21 mouse cellular contexts compared by ENCODE assay signal in the genomic region with DNA sequence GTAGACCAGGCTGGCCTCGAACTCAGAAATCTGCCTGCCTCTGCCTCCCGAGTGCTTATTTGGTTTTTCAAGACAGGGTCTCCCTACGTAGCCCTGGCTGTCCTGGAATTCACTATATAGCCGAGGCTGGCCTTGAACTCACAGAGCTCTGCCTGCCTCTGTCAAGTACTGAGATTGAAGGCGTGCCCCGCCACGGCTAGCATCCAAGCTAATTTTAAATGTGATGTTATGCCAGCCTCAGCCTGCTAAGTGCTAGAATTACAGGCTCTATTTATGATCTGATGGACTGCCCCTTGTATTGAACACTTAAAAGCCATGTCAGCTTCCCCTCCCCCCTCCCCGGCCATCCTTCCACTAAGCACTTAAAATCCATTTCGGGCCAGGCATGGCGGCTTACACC.
A peak's percentile ranks its signal among the peaks of the same experiment; 100 is the strongest.
DNase-seq lines count a peak whose midpoint lies in the region; ATAC-seq and TF ChIP-seq lines count a peak whose summit lies in the region.
"Had no signal": no experiment of that assay in that cellular context is flagged by ENCODE, and none has a peak within 500 bp of the region (broad histone marks: within the 10 kb centered on the region; RNA-seq: fewer than 3 reads in every experiment).

No protein-coding gene starts in this region.

- peak; percentile 67 for DNase-seq in gastrocnemius, adult 2 months
- DNase-seq in gastrocnemius, postnatal 4 days (ENCODE audit: low spot score in 2 of 2), result no peak
- no peak for DNase-seq in hindbrain, embryonic 10.5 days (ENCODE audit: low spot score)
- DNase-seq in thymus, postnatal 36 days, result no peak
- DNase-seq: adrenal gland, adult 8-10 months; adrenal gland, postnatal 14 days; adrenal gland, postnatal 36 days; cerebellum, adult 11-12 months; cerebellum, adult 2 months; cerebellum, adult 9-10 months; cerebellum, postnatal 10 days; cerebellum, postnatal 25 days; forebrain, postnatal 0 days had no signal

- peaks cover 12% of the 10 kb centered on the region; the same call in 1 of the 2 replicates for H3K27me3 ChIP-seq in hindbrain, embryonic 10.5 days (ENCODE audit: insufficient read depth, poor library complexity, severe bottlenecking)
- no peaks in the 10 kb centered on the region for H3K27me3 ChIP-seq in hindbrain, embryonic 16.5 days (replicated peaks; ENCODE audit: control insufficient read depth, insufficient read depth, low read length)
- H3K27me3 ChIP-seq: embryonic facial prominence, embryonic 12.5 days; forebrain, embryonic 13.5 days; forebrain, embryonic 15.5 days; Patski had no signal

- no peaks in the 10 kb centered on the region for H3K9me3 ChIP-seq in hindbrain, embryonic 10.5 days
- H3K9me3 ChIP-seq in hindbrain, embryonic 16.5 days (ENCODE audit: control insufficient read depth, low read length), result no peaks in the 10 kb centered on the region
- H3K9me3 ChIP-seq: embryonic facial prominence, embryonic 10.5 days; embryonic facial prominence, embryonic 12.5 days; forebrain, embryonic 13.5 days; forebrain, embryonic 15.5 days; G1E had no signal

- intact Hi-C loops in gastrocnemius, adult 2 months (cut with DNase I), result loop anchor here (5.0 kb wide), 1 partner anchor 40 kb away; no protein-coding TSS in a partner anchor

- no peak for ATAC-seq in hindbrain, embryonic 16.5 days
- ATAC-seq: activated CD4-positive, CD25-positive, alpha-beta regulatory T cell, adult 4 months; forebrain, embryonic 13.5 days; forebrain, embryonic 15.5 days; forebrain, postnatal 0 days; Patski had no signal

- no peak for TF ChIP-seq CTCF in gastrocnemius, adult 2 months (IDR thresholded peaks at IDR 0.05)

- no peak overlapping the region for H3K9ac ChIP-seq in hindbrain, embryonic 16.5 days (ENCODE audit: low read depth, low read length)
- H3K9ac ChIP-seq: embryonic facial prominence, embryonic 12.5 days; forebrain, embryonic 13.5 days; forebrain, embryonic 15.5 days; forebrain, postnatal 0 days had no signal

- peaks cover 39% of the 10 kb centered on the region for H3K4me1 ChIP-seq in hindbrain, embryonic 10.5 days (replicated peaks)
- no peaks in the 10 kb centered on the region; the same call in 1 of the 2 replicates for H3K4me1 ChIP-seq in hindbrain, embryonic 16.5 days (ENCODE audit: control insufficient read depth, insufficient read depth, low read depth, low read length)

- peak overlapping the region; percentile 68 for H3K27ac ChIP-seq in gastrocnemius, adult 2 months
- 0 out of 2 replicates have a peak overlapping the region, but pooled peaks have one; percentile 29 for H3K27ac ChIP-seq in hindbrain, embryonic 10.5 days
- no peak overlapping the region for H3K27ac ChIP-seq in hindbrain, embryonic 16.5 days (ENCODE audit: low read depth, low read length)
- H3K27ac ChIP-seq: forebrain, embryonic 13.5 days; forebrain, embryonic 15.5 days had no signal

- H3K4me3 ChIP-seq in gastrocnemius, adult 2 months, result no peak overlapping the region
- H3K4me3 ChIP-seq in hindbrain, embryonic 10.5 days, result no peak overlapping the region
- H3K4me3 ChIP-seq in hindbrain, embryonic 16.5 days (ENCODE audit: low read length), result no peak overlapping the region
- H3K4me3 ChIP-seq: embryonic facial prominence, embryonic 10.5 days; embryonic facial prominence, embryonic 12.5 days; forebrain, embryonic 13.5 days; forebrain, embryonic 15.5 days had no signal

- H3K36me3 ChIP-seq in hindbrain, embryonic 10.5 days, result no peaks in the 10 kb centered on the region
- no peaks in the 10 kb centered on the region for H3K36me3 ChIP-seq in hindbrain, embryonic 16.5 days (ENCODE audit: control insufficient read depth, insufficient read depth, low read length)
- H3K36me3 ChIP-seq: embryonic facial prominence, embryonic 10.5 days; embryonic facial prominence, embryonic 12.5 days; forebrain, embryonic 15.5 days; G1E had no signal

- no peak overlapping the region for H3K4me2 ChIP-seq in hindbrain, embryonic 16.5 days (ENCODE audit: low read length)
- H3K4me2 ChIP-seq: embryonic facial prominence, embryonic 12.5 days; forebrain, embryonic 13.5 days; forebrain, embryonic 15.5 days had no signal

- 89% methylated on average over 10 of the region's 10 CpGs for WGBS in hindbrain, embryonic 10.5 days
- WGBS in hindbrain, embryonic 16.5 days, result 85% methylated on average over 10 of the region's 10 CpGs
